Mouse (Mus musculus): ENCODE data around the gene Ncoa6. TPM values are rescaled to one million over a fixed set of nuclear protein-coding genes. Genes with fewer than 3 reads are reported as not detected.

Ncoa6 gene
- 6.9 TPM for polyA plus RNA-seq (2017; shearing (Covaris generic))

DNA sequence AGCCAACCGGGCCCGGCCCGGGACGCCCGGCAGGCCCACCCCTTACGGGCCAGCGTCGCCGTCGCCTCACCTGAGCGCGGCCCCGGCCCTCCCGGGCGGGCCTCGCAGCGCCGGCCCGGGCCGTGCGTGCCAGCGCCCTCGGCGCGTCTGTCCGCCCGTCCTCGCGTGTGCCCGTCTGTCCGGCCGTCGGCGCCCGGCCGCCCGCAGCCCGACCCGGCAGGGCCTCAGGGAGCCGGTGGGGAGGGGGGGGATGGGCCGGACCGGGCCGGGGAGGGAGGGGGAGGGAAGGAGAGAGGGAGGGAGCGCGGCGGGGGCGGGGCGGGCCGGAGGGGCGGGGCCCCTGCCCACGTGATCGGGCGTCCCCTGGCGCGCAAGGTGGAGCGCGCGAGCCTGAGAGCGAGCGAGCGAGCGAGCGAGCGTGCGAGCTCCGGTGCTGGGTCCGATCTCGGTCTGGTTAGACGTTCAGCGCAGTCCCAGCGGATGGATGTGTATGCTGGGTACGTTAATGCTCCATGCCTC, at the start of gene Ncoa6:
TSS of gene Ncoa6 (minus strand) at position 325 of the 519 bp plus-strand sequence.

DNA sequence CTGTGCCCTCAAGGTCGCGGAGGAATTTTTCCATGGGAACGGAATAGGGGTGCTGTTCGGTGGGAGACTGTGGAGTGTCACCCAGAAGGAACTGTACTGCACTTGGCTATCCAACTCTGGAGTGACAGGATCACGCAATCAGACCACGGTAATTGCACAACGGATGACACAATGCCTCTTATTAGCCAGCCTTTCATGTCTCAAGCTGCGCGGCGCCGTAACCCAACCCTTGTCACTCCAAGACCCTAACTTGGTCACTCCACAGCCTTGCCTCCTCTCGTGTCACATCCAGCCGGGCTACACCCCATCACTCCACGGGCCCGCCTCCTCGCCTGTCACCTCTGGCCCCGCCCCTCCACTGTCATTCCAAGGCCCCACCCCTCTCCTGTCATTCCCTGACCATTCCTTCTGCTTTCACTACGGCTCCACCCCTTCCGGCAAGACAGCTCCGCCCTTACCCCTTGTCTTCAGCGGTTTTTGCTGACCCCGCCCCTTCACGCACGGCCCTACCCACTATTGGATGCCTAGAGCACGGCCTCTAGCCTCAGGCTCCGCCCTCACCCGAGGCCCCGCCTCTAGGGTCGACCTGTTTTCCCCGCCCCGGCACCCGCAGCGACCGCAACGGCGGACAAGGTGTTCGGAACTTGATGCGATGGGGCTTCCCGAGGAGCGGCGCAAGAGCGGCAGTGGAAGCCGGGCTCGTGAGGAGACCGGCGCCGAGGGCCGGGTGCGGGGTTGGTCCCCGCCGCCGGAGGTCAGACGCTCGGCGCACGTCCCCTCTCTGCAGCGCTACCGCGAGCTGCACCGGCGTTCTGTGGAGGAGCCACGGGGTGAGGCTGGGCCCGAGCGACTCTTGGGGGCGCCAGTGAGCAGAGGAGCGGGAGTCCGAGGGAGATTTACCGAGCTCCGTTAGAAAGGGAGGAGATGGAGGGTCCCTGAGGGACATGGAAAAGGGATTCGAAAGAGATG, 44.0 kb upstream of the Ncoa6 start, which contains the start of the genes Acss2 and Ggt7:
TSS of gene Acss2 (plus strand) at position 494 of the 969 bp plus-strand sequence.
TSS of gene Ggt7 (minus strand) at position 783 of the 969 bp plus-strand sequence.

GRCm38 (mm10) chr2:155380261-155381059, 93.2 kb downstream of the Ncoa6 start, which contains the start of gene Trp53inp2:
Trp53inp2 (plus strand) TSS chr2:155381059.

DNA sequence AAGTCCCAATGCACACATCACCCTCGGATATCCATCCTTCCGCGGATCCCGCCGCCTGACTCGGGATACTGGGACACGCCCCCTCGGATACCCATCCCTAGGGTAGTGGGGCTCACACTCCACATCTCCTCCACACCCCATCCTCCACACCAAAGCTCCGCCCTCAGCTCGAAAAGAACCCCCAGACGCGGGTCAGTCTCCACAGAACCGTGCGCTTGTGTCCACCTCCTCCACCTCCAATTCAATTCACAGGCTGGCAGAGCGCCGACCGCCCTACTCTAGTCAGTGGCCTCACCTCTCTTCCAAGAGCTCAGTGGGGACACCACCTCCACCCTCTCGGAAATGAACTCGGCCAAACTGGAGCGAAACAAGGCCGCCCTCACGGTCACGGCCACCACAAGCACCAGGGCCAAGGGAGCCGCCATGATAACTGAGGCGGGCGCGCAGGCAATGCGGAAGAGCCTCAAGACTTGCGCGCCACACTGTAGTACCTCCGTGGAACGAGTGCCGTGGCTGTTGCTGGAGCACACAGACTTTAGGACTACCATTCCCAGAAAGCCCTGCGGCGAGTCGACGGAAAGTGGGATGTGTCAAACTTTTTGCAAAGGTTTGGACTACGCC, 116.6 kb downstream of the Ncoa6 start, which contains the start of gene Pigu:
TSS of gene Pigu (minus strand) at position 460 of the 621 bp plus-strand sequence.

Other genes with a start within 250 kb of the Ncoa6 start
- 352 TPM for gene Dynlrb1, start 237.4 kb downstream of the Ncoa6 start, polyA plus RNA-seq (2017; shearing (Covaris generic))
- gene Map1lc3a, start 197.6 kb downstream of the Ncoa6 start, polyA plus RNA-seq (2017; shearing (Covaris generic)), result 1.7 TPM
- 52.5 TPM for gene Pigu, start 116.5 kb downstream of the Ncoa6 start, polyA plus RNA-seq (2017; shearing (Covaris generic))
- gene Trp53inp2, start 92.8 kb downstream of the Ncoa6 start, polyA plus RNA-seq (2017; shearing (Covaris generic)), result 2.5 TPM
- gene Acss2, start 44.1 kb upstream of the Ncoa6 start, polyA plus RNA-seq (2017; shearing (Covaris generic)), result 36.1 TPM
- 16.2 TPM for gene Ggt7, start 44.3 kb upstream of the Ncoa6 start, polyA plus RNA-seq (2017; shearing (Covaris generic))
- gene Gss, start 118.9 kb upstream of the Ncoa6 start, polyA plus RNA-seq (2017; shearing (Covaris generic)), result 13.3 TPM
- gene Myh7b, start 137.3 kb upstream of the Ncoa6 start, polyA plus RNA-seq (2017; shearing (Covaris generic)), result 0.16 TPM
- 115 TPM for gene Trpc4ap, start 218.5 kb upstream of the Ncoa6 start, polyA plus RNA-seq (2017; shearing (Covaris generic))